Mouse (Mus musculus) kidney, adult 10 weeks (tissue): Measurements from ENCODE around the gene Rtn4ip1. TPM values are rescaled to one million over a fixed set of nuclear protein-coding genes. Genes with fewer than 3 reads are reported as not detected.

ENCODE experiments used
- polyA plus RNA-seq: library from polyadenylated mRNA; stranded (reverse); fragments of 350-450 nt; fragmentation: Illumina TruSeq; extraction: RNeasy Lipid Tissue Mini Kit (QIAGEN cat#74804); gene quantifications from one replicate; pipeline ENCODE4 v1.2.3, GENCODE M21; 2014; ENCODE audit warnings: low read depth, low replicate concordance

Gene Rtn4ip1
- polyA plus RNA-seq, result 27.5 TPM

GRCm38 (mm10) chr10:43901578-43902194 lies at the start of gene Rtn4ip1, which contains the start of gene Qrsl1:
Gene Rtn4ip1 (plus strand): TSS chr10:43901807.
Gene Qrsl1 (minus strand): TSS chr10:43901745.

Other genes with a start within 250 kb of the Rtn4ip1 start
- 31.2 TPM for gene Qrsl1, start 62 bp upstream of the Rtn4ip1 start, polyA plus RNA-seq
- gene Crybg1, start 247.0 kb downstream of the Rtn4ip1 start, polyA plus RNA-seq, result 6.3 TPM